Mouse (Mus musculus): Measurements from ENCODE around the gene Celf1.
"Not testable (repeated sequence)": the region's sequence is repeated elsewhere in the genome, so short reads cannot be mapped to it uniquely, and the experiment has no call there.

Celf1 gene

DNA sequence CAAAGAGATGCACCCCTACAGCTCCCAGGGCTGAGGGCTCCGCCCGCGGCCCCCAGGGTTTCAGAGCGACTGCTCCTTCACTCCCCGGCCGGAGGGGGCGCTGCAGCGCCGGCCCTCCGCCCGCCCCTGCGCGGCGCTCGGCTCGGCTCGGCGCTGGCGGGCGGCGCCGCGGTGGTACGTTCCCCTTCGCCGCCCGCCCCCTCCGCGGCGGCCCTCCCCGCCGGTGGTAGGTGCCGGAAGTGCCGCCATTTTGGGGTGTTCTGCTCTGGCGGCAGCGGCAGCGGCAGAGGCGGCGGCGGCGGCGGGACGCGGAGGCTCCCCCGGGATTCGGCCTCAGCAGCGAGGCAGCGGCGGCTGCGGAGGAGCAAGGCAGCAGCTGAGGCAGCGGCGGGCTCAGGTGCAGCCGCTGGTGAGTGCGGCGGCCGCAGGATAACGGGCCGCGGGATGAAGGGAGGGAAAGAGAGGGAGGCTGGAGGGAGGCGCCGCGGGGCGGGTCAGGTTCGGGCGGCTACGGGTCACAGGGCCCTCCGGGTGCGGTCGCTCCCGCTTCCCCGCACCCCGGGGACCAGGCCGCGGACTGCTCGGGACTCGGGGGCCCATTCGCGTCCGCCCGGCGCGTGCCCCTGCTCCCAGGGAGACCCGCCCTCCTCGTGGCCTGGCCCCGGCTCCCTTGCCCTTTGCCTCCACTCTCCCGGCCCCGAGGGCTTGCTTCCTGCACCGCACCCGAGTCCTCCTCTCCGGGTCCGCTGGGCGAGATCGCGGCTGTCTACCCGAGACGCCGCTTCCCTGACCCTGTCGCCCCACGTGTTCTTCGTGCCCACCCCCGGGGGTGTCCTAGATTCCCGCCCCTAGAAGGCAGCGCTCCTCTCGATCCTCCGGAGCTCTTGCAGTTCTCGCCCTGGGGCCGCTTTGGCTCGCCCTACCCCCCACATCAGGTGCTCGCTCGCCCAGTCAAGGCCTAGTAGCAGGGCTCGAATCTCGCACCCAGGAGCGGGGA, at the start of gene Celf1:
Celf1 (plus strand) TSS at position 150 of the 997 bp plus-strand sequence.
- peak; percentile 79 for DNase-seq

DNA sequence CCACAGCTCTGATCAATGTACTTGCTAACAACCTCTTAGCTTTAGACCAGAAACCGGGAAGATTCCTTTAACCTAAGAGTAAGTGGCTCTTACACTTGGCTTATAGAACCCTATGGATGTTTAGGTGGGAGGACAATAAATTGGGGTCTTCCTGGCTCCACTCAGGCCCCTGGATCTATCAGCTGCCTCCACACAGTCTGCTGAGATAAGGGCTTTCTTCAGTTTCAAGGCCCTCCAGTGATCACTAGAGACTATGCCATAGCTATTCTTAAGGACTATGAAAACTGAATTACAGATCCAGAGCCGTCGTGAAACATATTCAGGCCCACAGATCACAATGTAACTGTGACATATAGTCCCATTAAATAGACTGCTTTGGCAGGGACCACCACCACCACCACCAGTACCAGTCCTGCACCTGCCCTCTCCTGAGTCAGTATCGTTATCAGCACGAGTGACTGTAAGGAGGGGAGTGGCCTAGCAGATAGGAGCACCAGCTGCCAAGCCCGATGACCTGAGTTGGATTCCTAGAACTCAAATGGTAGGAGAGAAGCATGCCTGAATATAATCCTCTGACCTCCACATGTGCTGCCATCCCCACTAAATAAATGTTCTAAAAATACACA, 46.4 kb upstream of the Celf1 start:
- DNase-seq: no peak

DNA sequence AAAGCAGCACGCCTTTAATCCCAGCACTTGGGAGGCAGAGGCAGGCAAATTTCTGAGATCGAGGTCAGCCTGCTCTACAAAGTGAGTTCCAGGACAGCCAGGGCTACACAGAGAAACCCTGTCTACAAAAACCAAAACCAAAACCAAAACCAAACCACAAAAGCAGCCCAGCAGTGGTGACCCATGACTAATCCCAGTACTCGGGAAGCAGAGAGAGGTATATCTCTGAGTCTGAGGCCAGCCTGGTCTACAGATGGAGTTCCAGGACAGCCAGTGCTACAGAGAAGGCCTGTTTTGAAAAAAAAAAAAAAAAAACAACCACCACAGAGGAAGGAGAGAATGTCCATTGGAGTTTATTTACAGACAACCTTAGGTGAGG, 45.9 kb upstream of the Celf1 start:
- DNase-seq: not testable (repeated sequence)

DNA sequence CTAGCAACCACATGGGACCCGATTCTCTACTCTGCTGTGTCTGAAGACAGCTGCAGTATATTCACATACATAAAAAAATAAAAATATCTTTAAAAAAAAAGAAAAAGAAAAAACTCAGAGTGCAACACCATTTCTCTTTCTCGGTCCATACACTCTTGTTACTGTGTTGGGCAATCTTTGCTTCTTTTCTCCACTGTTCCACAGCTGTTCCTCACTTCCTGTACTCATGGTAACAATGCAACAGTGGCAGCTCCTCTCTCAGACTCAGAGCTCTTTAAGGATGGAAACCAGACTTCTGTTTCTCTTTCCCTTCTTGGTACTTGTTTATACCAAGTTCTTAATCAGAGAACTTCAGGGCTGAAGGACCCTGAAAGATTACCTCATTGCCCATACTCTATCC, 36.8 kb upstream of the Celf1 start:
- no peak for DNase-seq

DNA sequence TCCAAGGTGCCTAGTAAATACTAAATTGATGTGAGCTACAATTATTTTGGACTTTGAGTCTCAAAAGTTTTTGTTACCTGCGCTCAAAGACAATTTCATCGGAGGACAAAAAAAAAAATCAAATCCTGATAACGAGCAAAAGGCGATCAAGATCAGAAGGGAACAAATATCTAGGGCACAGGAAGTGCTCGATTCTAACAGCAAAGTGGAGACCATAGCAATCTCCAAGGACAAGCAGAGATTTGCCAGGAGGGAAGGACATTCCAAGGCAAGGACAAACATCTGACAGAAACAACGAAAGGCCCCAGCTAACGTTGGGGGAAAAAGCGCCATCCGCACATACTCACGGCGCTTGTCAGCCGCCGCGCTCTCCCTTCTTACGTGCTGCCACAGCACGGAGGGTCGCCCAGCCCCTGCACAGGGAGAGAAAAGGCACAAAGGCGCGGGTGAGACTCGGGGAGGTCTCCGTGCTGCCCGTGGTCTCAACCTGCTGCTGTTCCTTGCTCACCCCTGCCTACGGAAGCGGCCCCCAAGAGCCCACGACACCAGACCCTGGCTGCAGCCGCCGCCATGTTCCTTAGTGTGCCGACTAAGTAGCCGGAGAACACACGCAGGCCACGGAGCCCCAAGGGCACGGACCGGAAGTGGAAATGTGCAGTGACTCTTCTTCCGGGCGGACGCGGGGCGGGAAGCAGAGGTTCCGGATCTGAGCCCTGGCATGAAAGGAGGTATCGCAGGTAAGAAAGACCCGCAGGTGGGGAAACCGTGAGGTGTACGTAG, 35.9 kb upstream of the Celf1 start, which contains the start of the genes Kbtbd4 and Ndufs3:
Kbtbd4 (plus strand) TSS at position 665 of the 780 bp plus-strand sequence.
Ndufs3 (minus strand) TSS at position 752 of the 780 bp plus-strand sequence.
- DNase-seq: peak; percentile 88

DNA sequence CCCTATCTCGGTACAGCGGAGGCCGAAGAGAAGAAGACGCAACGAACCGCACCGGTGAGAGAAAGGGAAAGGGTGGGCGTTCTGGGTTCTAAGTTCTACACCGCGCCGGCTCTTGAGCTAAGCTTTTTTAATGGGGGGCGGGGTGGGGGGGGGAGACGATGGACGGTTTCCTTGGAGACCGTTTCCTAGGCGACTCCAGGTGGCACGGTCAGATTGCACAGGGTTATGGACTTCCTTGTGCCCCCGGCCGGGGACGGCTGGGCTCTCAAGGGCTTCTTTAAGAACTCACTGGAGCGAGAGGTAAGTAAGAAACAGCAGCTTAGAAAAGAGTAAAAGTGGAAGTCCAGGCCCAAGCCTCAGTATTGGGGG, 35.3 kb upstream of the Celf1 start:
- no peak for DNase-seq

DNA sequence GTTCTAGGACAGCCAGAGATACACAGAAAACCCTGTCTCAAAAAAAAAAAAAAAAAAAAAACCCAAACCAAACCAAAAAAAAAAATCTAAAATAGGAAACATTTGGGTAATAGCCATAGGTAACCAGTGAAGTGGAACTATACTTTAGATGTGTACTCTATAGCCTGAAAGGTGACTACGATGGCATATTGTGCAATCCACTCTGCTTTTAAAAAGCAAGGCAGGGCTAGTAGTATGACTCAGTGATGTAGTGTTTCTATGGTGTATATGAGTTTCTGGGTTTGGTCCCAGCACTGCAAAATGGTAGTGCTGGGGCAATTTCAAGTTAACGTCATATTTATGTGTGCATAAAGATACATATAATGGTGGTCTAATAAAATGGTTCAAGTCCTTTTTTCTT, 33.5 kb upstream of the Celf1 start:
- DNase-seq: no peak

DNA sequence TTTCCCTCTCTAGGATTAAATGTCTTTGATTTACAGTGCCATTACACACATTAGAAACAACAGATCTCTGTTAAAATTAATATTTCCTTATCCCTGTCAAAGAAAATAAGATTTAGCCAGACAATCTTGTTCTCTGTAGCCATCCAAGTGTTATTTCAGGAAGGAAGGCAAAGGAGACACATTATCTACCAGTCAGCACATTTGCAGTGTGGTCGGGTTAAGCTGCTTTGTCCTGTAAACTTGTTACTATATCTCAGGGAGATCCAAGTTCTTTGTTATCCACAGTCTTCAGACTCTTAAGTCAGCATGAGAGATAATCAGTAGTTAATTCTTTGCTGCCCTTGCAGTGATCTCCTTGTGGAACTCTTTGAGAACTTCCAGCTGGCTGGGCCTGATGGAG, 29.3 kb upstream of the Celf1 start:
- no peak for DNase-seq

DNA sequence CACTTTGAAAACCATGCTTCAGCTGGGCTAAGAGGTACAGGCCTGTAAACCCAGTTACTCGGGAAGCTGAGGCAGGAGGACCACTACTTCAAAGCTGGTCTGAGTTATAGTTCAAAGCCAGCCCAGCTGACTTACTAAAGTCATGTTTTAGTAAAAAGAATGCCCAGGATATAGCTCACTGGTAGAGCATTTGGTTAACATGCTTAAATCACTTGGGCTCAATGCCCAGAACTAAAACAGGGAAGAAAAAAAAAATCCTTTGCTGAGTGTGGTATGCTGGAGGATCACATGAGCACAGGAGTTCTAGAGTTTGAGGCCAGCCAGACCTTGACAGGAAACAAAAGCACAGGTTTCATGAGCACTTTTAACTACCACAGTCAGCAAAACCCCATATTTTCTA, 28.5 kb upstream of the Celf1 start:
- DNase-seq: no peak

DNA sequence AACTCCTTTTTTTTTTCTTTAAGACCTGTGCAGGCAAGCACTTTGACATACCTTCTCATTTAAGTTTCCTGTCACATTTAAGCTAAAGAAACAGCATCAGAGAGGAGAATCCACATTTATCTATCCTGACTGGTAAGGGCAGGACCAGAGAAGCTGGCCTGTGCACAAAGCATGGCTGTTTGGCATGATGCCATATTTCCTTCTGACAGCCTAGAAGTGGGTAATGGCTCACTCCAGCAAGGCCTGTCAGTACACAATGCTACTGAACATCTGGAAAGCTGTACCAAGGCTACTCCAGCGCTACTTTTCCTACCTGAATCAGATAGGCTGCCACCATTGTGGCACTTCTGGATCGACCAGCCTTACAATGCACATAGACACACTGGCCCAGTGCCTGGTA, 26.5 kb upstream of the Celf1 start:
- peak; percentile 62 for DNase-seq

DNA sequence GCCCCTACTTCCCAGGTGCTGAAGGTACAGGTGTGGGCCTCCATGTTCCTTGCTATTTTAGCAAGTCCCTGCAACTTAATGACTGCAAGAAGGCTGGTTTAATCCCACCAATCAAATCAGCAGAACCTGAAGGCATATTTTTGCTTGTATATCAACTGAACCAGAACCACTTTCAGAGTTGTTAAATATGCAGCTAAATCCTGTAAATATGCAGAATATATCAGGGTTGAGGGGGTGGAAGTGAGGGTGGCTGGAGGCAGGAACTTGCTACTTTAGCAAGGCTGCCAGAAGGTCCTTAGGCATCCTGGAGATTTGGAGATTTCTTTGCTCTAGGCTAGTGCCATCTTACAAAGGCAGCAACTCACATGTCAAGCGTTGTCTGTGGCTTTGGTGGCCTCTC, 24.7 kb upstream of the Celf1 start:
- DNase-seq: no peak

DNA sequence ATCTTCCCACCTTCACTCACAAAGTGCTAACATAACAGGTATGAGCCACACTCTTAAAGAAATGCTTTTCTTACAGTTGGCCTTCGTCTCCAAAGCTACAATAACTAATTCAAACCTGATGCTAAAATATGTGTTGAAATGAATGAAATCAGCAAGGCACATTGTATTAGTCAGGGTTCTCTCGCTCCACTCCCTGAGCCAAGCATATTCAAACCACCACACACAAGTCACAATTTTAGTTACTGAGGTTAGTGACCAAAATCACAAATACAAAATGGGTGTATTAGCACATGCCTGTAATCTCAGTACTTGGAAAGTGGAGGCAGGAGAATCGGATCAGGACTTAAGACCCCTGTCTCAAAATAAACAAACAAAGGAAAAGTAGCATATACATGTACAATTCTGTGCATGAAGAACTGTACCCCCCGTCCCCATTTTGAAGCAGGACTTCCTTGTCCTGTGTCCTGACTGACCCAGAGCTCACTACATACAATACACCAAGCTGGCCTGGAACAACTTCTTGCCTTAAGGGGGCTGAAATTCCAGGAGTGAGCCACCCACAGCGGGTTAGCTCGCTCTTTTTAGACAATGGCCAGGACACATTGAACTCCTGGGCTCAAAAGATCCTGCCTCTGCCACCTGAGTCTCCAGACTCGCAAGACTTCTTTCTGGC, 23.5 kb upstream of the Celf1 start:
- peak; percentile 47 for DNase-seq

DNA sequence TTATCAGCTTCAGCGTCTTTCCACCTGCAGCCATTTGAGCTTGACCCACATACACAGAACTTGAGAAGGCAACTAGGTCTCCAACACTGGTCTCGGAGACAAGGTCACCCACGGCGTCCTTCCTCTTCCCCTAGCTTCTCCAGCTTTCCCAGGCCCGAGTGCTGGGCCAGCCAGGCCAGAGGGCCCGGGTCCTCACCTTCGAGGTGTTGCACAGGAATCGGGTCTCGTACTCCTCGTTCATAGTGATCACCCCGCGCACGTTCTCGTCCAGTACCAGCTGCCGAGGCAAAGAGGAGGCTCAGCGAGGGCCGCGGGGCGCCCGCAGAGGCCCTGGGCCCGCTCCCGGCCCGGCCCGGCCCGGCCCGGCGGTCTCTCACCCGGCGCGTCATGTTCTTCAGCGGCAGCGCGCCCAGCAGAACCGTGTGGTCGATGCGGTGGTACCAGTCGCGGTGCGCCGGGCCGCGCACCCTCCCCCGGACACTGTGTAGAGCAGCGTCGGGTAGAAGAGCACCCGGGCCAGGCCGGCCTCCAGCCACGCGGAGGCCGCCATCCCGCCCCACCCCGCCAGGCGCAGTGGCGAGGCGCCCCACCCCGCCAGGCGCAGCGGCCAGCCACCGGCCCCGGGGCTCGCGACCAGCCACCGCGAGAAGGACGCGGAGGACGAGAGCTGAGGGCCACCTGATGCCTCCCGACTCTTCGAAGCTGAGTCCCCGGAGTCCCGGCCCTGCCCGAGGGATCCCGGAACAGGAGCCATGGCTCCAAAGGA, 22.8 kb upstream of the Celf1 start:
- peak; percentile 65 for DNase-seq

DNA sequence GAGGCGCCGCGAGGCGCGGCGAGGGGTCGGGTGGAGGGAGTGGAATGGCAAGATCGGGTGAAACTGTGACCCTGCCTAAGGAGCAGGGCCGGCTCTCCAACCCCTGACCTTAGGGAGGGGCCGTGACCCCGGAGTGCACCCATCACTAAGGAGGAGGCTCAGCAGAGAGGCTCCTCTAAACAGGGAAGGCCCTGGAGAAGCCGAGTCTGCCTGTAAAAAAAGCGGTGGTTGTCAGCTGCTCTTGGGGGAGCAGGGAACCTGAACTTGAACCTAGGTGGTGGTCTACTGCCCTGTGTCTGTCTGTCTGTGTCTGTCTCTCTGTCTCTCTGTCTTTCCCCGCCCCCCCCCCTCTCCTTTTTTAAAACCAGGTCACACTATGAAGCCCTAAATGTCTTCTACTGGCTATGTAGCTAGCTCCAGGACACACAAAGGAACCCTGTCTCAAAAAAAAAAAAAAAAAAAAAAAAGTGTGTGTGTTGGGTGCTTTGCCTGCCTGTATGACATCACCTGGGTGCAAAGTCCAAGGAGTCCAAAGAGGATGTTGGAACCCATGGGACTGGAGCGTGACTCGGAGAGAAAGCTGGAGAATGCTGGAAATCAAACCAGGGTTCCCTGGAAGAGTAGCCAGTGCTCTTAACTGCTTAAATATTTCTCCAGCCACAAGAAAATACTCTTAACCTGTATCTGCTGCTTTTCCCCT, 22.0 kb upstream of the Celf1 start:
- no peak for DNase-seq

DNA sequence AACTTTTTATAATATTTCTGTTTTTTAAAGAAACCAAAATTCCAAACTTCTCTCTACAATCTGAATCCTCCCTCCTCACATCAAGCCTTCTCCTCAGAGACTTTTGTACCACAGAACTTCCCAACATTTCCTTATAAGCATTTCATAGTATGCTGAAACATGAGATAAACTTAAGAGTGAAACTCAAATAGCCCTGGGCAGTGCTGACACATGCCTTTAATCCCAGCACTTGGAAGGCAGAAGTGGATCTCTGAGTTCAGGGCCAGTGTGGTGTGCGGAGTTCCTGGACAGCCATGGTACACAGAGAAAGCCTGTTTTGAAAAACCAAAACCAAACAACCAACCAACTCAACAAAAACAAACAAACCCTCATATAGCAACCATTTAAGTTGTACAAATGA, 19.0 kb upstream of the Celf1 start:
- no peak for DNase-seq

DNA sequence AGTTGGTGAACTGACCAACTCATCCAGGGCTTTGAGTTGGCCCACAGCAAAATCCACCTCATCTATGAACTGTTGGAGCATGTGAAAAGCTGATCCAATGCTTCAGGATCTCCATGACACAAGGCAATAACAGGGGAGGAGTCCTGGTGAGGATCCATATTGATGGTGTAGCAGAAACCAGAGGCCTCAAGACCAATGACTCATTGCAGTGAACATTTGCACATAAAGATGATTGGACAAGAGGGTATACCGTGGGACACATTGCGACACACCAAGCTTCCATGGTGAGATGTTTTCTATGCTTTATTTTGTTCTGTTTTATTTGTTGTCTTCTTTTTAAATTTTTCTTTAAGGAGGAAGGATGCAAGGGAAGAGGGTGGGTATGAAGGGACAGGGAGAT, 17.5 kb upstream of the Celf1 start:
- DNase-seq: no peak

DNA sequence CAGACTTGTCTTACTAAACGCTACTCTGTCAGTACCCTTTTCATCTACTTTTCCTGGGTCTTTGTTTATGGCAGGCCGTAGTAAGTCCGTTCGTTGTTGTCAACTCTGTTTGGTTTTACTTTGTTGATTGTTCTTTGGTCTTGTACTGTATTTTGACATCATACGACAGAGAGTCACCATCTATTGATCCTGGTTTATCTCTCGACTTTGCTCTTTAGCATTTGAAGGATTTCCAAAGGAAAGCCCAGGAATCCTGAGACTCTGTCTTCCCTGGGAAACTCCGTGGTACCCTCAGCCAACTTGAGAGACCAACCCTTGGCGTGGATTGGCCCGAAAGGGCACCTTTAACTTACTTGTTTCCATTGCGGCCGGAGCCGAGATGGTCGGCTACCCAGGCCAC, 11.6 kb upstream of the Celf1 start:
- no peak for DNase-seq

DNA sequence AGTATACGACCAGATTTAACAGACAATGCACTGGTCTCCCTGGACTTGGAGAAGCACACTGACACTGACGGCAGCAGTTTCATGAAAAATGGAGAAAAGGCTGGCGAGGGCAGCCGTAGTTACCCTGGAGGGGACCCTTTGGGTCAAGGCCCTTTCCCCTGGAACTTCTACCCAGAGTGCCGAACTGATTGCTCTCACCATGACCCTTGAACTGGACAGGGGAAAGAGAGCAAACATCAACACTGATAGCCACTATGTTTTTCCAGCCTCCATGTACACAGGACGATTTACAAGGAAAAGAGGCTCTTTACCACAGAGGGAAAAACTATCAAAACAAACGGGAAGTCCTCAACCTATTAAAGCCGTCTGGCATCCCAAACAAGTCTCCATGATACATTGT, 8.4 kb upstream of the Celf1 start:
- no peak for DNase-seq

DNA sequence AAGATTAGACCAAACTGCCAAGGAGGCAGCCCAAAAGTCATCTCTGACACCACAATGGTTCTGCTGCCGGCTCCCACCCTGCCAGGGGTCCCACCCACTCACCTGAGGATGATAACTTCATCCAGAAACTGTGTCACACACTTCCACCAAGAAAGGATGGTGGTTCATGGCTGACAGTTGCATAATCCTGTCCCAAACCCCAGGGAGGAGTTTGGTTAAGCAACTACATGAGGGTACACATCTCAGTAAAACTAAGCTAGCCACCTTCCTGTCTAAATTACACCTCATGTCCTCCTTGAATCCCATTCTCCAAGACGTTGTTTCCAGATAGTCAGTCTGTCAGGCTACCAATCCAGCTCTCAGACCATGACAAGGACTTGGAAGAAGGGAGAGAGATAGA, 7.9 kb upstream of the Celf1 start:
- DNase-seq: no peak

DNA sequence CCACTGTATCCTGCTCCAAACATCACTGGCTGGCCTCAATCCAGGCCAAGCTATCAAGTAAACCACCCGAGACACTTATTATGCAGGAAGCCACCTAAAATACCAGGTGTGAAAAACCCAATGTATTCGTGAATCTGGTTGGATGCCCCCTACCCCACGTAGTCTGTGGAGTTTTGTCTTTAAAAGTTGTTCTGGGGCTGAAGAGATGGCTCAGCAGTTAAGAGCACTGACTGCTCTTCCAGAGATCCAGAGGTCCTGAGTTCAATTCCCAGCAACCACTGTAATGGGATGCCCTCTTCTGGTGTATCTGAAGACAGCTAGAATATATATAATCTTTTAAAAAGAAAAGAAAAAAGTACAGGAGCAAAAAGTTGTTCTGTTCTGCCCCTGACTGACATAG, 1.8 kb upstream of the Celf1 start:
- DNase-seq: peak; percentile 31

DNA sequence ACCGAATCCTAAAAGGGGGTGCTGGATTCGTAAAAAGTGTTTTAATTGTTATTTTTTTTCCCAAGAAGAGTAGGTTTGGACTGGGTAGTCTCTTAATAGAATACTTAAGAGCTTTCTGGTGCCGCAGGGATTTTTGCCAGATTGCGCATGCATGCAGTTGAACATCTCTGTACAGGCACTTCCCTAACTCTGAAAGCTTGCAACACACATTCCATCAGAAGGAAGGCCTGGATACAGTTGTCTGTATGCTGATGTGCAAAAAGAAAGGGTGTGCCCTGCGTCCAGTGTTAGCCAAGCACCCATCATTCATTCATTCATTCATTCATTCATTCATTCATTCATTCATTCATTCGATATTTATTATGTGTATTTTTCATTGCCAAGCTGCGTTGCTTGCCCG, 432 bp upstream of the Celf1 start:
- DNase-seq: peak; percentile 65

Data from cerebellum, adult 9-10 months (tissue).